Mouse (Mus musculus) lung, adult 2 months (tissue): Measurements from ENCODE around the gene Gpr146. TPM values are rescaled to one million over a fixed set of nuclear protein-coding genes. Genes with fewer than 3 reads are reported as not detected.
"Not testable (repeated sequence)": the region's sequence is repeated elsewhere in the genome, so short reads cannot be mapped to it uniquely, and the experiment has no call there.

Experiments
- DNase-seq: peaks from one replicate; pipeline ENCODE4 v3.0.0; 2022
- H3K4me1 ChIP-seq: fragments of 200-500 bp; 2 replicates; pipeline ENCODE4 v1.6.1; 2011; ENCODE audit warnings: low read length; ENCODE audit not compliant: control insufficient read depth, insufficient read depth
- H3K4me3 ChIP-seq: fragments of 200-500 bp; replicated peaks from 2 replicates; pipeline ENCODE3; 2011; ENCODE audit warnings: low read depth, mild to moderate bottlenecking, control low read depth, low read length; ENCODE audit errors: extremely low read depth
- CTCF ChIP-seq: fragments of 200-500 bp; IDR thresholded peaks from 2 replicates; pipeline ENCODE4 v1.5.1; 2011; ENCODE audit warnings: mild to moderate bottlenecking, low read length, control low read depth; ENCODE audit not compliant: insufficient read depth
- POLR2A ChIP-seq: fragments of 200-500 bp; IDR thresholded peaks from 2 replicates; pipeline ENCODE4 v1.6.1; 2011; ENCODE audit warnings: low read depth, mild to moderate bottlenecking, control low read depth, low read length, borderline replicate concordance; ENCODE audit errors: extremely low read depth
- WGBS: fragments of 180-500 bp; shearing (Covaris S2); methylation state at CpG from one replicate; pipeline ENCODE4 v1.1.7; 2018; 5-methylcytosine and 5-hydroxymethylcytosine counted together
- polyA plus RNA-seq: library from polyadenylated mRNA; depleted of rRNA; stranded (reverse); fragments of >200 nt; gene quantifications from 2 replicates; pipeline ENCODE4 v1.2.3, GENCODE M21; 2012; rRNA removed

Gpr146 gene
- polyA plus RNA-seq: 75.7 and 93.4 TPM in 2 replicates

DNA sequence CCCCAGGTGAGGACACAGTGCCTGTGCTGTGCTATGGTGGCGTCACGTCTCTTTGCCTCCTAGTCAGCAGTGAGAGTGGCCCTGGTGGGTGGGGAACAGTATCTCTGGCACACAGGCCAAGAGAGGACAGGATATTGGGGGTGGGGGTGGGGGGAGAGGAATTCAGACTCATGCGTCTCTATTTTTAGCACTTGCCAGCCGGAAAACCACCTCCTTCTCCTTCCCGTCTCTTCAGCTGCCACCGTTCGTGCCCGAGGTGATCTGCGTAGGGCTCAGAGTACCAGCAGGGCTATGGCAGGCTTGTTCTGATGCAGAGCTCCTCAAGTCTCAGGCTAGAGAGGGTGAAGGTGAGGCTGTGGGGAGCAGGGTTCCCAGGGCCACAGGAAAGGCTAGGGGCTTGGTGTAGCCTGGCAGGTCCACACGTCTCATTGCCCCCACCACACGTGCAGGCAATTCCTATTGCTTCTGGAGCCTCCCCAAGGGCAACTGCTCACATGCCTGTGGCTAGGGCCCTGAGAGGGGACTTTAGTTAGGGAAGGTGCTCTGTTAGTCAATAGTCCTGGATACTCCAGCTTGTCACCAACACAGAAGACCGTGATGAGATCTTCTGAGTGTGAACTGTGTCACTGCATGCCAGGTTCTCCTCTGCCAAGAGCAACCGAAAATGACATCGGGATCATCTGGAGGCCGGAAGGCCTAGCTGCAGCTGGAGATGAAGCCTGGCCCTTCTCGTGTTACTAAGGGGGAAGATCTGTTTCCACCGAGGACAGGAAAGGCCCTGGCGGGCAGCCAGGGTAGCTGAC is at the start of gene Gpr146:
Gene Gpr146, plus strand, starts transcription at position 230 of the 803 bp plus-strand sequence.
- peaks cover 52% of the 10 kb centered on the region for H3K4me1 ChIP-seq
- WGBS: 15% methylated on average over 18 of the region's 18 CpGs

DNA sequence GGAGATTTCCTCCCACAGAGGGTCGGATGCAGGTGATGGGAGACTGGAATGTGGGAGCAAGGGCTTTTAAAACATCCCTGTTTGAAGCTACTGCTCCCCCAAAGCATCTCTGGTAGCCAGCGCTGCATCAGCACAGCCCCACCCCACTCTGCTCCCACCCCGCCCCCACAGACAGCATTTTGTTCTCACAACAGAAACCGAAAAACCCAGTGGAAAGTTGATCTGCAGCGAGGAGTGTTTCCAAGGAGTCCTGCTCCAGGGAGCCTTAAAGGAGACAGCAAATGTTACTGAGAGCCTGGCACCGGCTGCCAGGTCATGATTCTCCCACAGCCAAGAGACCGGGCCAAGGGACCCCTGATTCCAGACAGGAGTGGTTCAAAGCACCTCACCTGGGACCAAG is 46.7 kb upstream of the Gpr146 start:
- DNase-seq: no peak
- H3K4me3 ChIP-seq: no peak overlapping the region
- no peaks in the 10 kb centered on the region for H3K4me1 ChIP-seq
- TF ChIP-seq CTCF: no peak
- no peak for TF ChIP-seq POLR2A
- 66% methylated on average over 7 of the region's 7 CpGs for WGBS

More for the DNA sequence above, at the start of gene Gpr146:
- TF ChIP-seq CTCF (no peak), POLR2A (0 out of 2 replicates have a peak, but pooled peaks have one; percentile 59)
- peak; percentile 72 for DNase-seq
- H3K4me3 ChIP-seq: no peak within 1 kb of the TSS

DNA sequence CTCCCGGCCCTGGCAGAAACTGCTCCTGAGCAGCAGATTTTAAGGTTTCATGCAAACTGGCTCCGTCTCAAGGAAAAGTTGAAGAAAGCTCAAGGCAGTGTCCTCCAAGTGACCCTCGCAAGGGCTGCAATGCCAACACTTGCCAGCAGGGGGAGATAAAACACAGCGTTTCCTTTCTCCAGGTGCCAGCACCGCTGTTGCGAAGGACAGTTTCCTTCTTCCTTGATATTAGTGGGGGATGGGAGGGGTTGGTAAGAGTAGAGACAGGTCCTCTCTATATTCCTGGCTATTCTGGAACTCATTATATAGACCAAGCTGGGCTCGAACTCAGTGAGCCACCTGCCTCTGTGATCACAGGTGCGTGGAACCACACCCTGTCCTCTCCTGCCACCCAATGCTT is 45.8 kb upstream of the Gpr146 start:
- peak; percentile 85 for DNase-seq
- Histone ChIP-seq H3K4me1 (no peaks in the 10 kb centered on the region), H3K4me3 (no peak overlapping the region)
- WGBS: 16% methylated on average over 8 of the region's 8 CpGs
- TF ChIP-seq POLR2A (no peak), CTCF (peak; percentile 98)

DNA sequence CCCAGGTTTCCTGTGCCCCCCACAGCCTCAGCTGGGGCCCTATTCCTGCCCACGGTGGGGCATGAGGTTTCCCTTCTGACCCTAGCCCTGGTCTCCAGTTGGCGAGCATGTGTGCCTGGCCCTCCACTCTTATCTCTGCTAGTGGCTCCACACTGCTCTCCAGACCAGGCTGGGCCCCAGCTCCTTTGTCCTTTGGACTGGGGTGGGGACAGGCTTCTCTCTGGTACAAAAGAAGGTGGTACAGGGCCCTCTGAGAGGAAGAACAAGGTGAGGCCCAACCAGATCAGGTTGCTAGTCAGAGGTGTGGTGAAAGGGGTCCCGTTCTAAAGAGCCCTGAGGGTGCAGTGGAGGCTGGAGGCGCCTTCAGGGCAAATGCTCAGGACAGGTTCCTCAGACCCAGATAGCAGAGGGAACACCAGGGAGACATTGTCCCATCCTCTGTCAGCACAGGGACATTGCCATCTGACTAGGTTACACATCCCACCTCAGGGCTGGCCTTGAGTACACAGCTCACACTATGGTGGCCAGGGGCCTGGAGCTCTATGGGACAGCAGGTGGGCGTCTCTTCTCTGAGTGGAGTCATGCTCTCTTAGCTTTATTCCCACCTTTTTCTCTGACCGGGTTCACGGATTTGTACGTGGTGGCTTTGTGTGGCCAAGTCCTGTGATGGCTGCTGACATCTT is 44.8 kb upstream of the Gpr146 start:
- H3K4me3 ChIP-seq: no peak overlapping the region
- 84% methylated on average over 8 of the region's 8 CpGs for WGBS

DNA sequence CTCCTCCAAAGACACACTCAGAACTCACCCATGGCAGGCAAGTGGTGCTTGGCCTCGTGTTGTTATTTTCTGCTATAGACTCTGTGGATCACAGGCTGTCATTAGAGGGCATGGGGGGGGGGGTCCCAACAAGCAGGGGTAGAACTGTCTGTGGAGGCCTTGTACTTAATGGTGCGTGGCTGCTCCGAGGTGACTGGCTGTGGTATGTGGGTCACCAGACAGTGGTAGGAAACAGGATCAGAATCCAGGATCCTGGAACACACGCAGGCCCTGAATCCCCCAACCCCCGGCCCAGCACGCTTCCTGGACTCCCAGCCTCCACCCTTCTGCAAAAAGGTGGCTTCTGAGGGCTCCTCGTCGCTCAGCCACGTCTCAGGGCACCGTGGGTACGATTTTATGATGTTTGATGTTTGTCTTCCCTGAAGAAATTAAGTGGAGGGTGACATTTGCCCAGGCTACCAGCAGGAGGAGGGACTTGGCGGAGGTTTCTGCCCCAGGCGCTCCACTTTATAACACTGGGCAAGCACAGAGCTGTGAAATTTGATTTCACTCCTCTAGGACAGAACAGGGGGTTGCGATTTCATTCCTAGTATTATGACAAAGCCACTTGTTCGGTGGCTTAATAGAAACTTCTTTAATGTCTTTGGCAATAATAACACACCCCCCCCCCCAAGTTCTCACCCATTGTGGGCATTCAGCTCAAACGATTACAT is 44.0 kb upstream of the Gpr146 start:
- DNase-seq: no peak
- WGBS: 77% methylated on average over 16 of the region's 16 CpGs
- no peak for TF ChIP-seq POLR2A
- TF ChIP-seq CTCF: no peak
- Histone ChIP-seq H3K4me1 (no peaks in the 10 kb centered on the region), H3K4me3 (no peak overlapping the region)

More for the DNA sequence above, 44.8 kb upstream of the Gpr146 start:
- TF ChIP-seq POLR2A (no peak), CTCF (no peak)
- DNase-seq: no peak
- H3K4me1 ChIP-seq: no peaks in the 10 kb centered on the region

DNA sequence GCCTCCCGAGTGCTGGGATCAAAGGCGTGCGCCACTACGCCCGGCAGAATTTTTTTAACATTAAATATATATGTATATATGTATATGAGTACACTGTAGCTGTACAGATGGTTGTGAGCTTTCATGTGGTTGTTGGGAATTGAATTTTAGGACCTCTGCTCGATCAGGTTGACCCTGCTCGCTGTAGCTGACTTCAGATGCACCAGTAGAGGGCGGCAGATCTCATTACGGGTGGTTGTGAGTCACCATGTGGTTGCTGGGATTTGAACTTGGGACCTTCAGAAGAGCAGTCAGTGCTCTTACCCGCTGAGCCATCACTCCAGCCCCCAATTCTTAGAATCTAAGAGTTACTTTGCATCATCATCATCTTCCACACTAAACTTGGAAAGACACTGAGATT is 43.1 kb upstream of the Gpr146 start:
- DNase-seq, H3K4me1 ChIP-seq, H3K4me3 ChIP-seq: not testable (repeated sequence)
- WGBS: 87% methylated on average over 10 of the region's 10 CpGs

DNA sequence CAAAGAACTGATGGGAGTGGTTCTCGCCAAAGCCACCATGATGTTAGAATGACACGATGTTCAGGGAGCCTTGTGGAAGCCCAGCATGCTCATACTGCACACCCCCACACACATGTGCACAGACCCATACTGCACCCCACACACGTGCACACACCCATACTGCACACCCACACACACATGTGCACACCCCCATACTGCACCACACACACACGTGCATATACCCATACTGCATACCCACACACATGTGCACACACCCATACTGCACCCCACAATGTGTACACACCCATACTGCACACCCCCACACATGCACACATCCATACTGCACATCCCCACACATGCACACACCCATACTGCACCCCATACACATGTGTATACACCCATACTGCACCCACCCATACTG is 41.9 kb upstream of the Gpr146 start:
- WGBS: 86% methylated on average over 4 of the region's 4 CpGs
- H3K4me3 ChIP-seq: no peak overlapping the region
- no peak for DNase-seq
- H3K4me1 ChIP-seq: no peaks in the 10 kb centered on the region
- TF ChIP-seq POLR2A: no peak
- no peak for TF ChIP-seq CTCF

DNA sequence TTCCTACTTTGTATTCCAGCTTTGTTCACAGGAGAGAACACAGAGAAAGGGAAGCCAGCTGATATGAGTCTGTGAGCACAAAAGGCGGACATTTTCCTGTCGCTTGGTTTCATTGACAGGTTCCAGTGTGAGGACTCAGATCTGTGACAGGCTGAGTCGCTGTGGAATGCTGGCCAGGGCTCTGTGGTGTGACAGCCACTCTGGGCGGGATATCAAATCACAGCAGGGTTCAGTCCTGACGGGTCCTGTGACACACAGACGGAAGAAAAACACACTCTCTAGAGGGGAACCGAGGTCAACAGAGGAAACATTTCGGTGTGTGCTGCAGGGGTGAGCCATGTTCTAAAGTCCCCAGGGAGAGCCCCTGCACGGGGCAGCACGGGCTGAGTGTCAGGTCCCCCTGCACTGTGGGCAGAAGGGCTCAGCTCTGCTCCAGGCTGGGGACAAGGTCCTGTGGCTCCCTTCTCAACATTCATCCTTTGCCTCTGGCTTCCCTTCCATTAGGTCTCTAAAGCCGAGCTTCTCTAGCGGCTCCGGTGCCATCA is 39.6 kb upstream of the Gpr146 start:
- Histone ChIP-seq H3K4me3 (no peak overlapping the region), H3K4me1 (no peaks in the 10 kb centered on the region)
- 70% methylated on average over 13 of the region's 13 CpGs for WGBS
- no peak for DNase-seq
- TF ChIP-seq POLR2A: no peak
- no peak for TF ChIP-seq CTCF

DNA sequence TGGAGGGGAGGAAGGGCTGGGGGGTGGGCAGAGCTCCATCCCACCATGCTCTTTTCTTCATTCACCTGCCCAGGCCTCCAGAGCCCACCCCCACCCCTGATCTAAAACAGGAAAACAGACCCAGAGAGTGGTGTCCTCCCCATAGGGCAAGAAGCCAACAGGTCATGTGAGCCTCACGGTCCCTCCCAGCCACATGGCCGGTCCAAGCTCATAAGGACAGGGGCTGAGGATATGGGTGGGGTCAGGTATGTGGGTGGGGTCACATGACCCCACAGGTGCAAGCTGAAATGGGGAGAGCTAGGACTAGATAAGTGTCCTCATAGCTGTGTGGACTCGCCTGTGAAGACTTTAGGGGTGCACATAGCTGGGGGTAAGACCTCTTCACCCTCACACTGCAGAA is 39.1 kb upstream of the Gpr146 start:
- Histone ChIP-seq H3K4me3 (no peak overlapping the region), H3K4me1 (no peaks in the 10 kb centered on the region)
- TF ChIP-seq CTCF (no peak), POLR2A (no peak)
- WGBS: 52% methylated on average over 3 of the region's 3 CpGs
- DNase-seq: no peak

DNA sequence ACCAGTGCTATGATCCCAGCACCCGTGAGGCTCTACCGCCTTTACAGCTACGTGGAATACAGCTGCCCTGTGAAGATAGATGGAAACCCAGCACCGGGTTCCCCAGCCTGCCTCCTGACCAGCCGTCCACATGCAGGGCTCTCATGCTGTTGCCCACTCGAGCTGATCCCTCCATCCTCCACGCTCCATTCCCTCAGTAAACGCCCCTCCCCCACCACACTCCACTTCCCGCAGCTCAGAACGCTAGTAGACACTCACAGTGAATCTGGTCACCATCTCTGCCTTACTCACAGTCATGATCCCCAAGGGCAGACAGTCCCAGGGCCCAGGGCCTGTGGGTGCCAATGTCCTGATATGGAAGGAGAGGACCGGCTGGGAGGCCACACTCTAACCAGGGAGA is 38.6 kb upstream of the Gpr146 start:
- no peak for TF ChIP-seq POLR2A
- TF ChIP-seq CTCF: no peak
- no peak for DNase-seq
- Histone ChIP-seq H3K4me1 (peaks cover 4% of the 10 kb centered on the region; the same call in 1 of the 2 replicates), H3K4me3 (no peak overlapping the region)
- whole genome bisulfite sequencing: 71% methylated on average over 11 of the region's 11 CpGs
